Mouse (Mus musculus) heart, embryonic 11.5 days (tissue): ENCODE data around the gene AI661453. TPM values are rescaled to one million over a fixed set of nuclear protein-coding genes. Genes with fewer than 3 reads are reported as not detected.

Experiments
- ATAC-seq: fragments of 200-750 bp; cut with Nextera tagmentation; replicated peaks from 2 replicates; pipeline ENCODE4 v1.8.0; 2017; ENCODE audit warnings: moderate library complexity; ENCODE audit not compliant: insufficient number of reproducible peaks, low FRiP score, low TSS enrichment
- H3K27ac ChIP-seq: fragments of 300-500 bp; sonication (generic); 2 replicates; pipeline ENCODE4 v1.5.1; 2014; ENCODE audit warnings: mild to moderate bottlenecking, low read depth, low read length
- H3K27me3 ChIP-seq: fragments of 300-500 bp; sonication (generic); 2 replicates; pipeline ENCODE4 v1.6.1; 2014; ENCODE audit warnings: mild to moderate bottlenecking, low read length, mixed read lengths; ENCODE audit not compliant: control insufficient read depth, insufficient read depth
- H3K36me3 ChIP-seq: fragments of 300-500 bp; sonication (generic); 2 replicates; pipeline ENCODE4 v1.6.1; 2014; ENCODE audit warnings: mild to moderate bottlenecking, low read length, moderate library complexity, mixed read lengths; ENCODE audit not compliant: control insufficient read depth, insufficient read depth
- H3K4me1 ChIP-seq: fragments of 300-500 bp; sonication (generic); 2 replicates; pipeline ENCODE4 v1.6.1; 2014; ENCODE audit warnings: low read length; ENCODE audit not compliant: control insufficient read depth, insufficient read depth
- H3K4me2 ChIP-seq: fragments of 300-500 bp; sonication (generic); 2 replicates; pipeline ENCODE4 v1.6.1; 2014; ENCODE audit warnings: mild to moderate bottlenecking, moderate library complexity
- H3K4me3 ChIP-seq: fragments of 300-500 bp; sonication (generic); 2 replicates; pipeline ENCODE4 v1.5.1; 2014; ENCODE audit warnings: low read depth, low read length
- H3K9ac ChIP-seq: fragments of 300-500 bp; sonication (generic); 2 replicates; pipeline ENCODE4 v1.6.1; 2014; ENCODE audit warnings: mild to moderate bottlenecking, low read depth, low read length, moderate library complexity
- H3K9me3 ChIP-seq: fragments of 300-500 bp; sonication (generic); replicated peaks from 2 replicates; pipeline ENCODE4 v1.6.1; 2016; ENCODE audit warnings: low read length; ENCODE audit not compliant: control insufficient read depth
- WGBS: fragments of 180-500 bp; shearing (Covaris S2); extraction: QIAGEN DNeasy Blood & Tissue Kit; methylation state at CpG from one replicate; pipeline ENCODE4 v1.1.7; 2014; ENCODE audit not compliant: insufficient replicate concordance; 5-methylcytosine and 5-hydroxymethylcytosine counted together
- polyA plus RNA-seq: library from polyadenylated mRNA; unstranded; fragments of >200 nt; fragmentation: Nextera tagmentation; extraction: Ambion mirVana; gene quantifications from 2 replicates; pipeline ENCODE4 v1.2.1, GENCODE M21; 2014

AI661453 gene
- polyA plus RNA-seq = 1.2 and 1.6 TPM in 2 replicates

DNA sequence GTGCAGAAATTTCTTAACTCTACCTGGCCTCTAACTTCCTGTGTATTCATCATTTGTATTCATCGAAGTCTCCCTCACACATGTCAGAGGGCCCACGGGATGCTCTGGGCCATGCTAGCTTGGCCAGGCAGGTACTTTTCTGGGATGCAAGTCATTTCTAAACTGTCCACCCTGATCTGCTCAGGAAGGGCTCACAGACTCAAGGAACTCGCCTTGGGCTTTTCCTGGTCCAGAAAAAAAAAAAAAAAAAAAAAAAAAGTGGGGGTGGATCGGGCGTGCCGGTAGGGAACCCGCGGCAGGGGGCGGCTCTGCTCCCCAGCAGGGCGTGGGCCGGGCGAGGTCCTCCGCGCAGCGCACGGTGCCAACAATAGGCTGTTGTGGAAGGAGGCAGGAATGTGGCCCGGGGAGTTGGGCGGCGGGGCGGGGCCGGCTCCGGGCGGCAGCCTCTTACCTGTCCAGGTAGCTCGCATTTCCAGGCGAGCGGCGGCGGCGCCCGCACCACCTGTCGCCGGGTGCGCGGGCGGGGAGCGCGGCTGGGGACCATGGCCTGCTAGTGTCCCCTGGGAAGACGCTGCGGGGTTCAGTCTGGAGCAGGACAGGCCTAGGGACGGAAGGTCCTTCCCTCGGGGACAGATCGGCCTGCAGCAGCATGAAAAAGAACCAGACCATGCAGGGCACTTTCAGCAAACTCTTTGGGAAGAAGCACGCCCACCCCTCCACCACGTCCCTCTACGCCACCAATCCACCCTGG lies at the start of gene AI661453:
AI661453 (plus strand) TSS at position 460 of the 751 bp plus-strand sequence.
- no peak for ATAC-seq
- peaks cover 29% of the 10 kb centered on the region for H3K4me1 ChIP-seq
- WGBS = 1% methylated on average over 45 of the region's 45 CpGs
- H3K36me3 ChIP-seq = no peaks in the 10 kb centered on the region
- H3K9ac ChIP-seq = peak within 1 kb of the TSS; percentile 75
- peak within 1 kb of the TSS; percentile 56 for H3K4me3 ChIP-seq
- H3K27ac ChIP-seq = no peak within 1 kb of the TSS
- H3K9me3 ChIP-seq = no peaks in the 10 kb centered on the region
- H3K4me2 ChIP-seq = peak within 1 kb of the TSS; percentile 92
- peaks cover 9% of the 10 kb centered on the region; the same call in 1 of the 2 replicates for H3K27me3 ChIP-seq

DNA sequence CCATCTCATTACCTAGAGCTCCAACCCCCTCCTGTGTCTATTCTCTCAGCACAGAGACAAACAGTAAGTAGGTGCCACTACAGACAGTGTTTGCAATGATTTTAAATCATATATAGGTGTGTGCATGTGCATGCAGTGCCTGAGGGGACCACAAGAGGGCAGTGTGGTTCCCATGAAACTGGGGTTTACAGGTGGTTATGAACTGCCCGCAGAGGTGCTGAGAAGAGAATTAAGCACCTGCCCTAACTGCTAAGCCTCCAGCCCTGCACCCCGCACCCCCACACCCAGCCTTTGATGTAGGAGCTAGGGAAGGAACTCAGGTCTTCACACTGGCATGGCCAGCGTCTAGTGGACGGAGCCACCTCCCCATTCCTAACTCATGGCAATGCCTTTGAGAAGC lies 49.8 kb upstream of the AI661453 start:
- H3K4me1 ChIP-seq = no peaks in the 10 kb centered on the region
- 56% methylated on average over 4 of the region's 4 CpGs for WGBS
- no peak overlapping the region for H3K4me3 ChIP-seq
- H3K27ac ChIP-seq = no peak overlapping the region
- no peak overlapping the region for H3K9ac ChIP-seq
- H3K4me2 ChIP-seq = no peak overlapping the region
- H3K36me3 ChIP-seq = 0 out of 2 replicates have a peak, but pooled peaks cover 2% of the 10 kb centered on the region
- H3K27me3 ChIP-seq = no peaks in the 10 kb centered on the region
- H3K9me3 ChIP-seq = no peaks in the 10 kb centered on the region
- ATAC-seq = no peak

DNA sequence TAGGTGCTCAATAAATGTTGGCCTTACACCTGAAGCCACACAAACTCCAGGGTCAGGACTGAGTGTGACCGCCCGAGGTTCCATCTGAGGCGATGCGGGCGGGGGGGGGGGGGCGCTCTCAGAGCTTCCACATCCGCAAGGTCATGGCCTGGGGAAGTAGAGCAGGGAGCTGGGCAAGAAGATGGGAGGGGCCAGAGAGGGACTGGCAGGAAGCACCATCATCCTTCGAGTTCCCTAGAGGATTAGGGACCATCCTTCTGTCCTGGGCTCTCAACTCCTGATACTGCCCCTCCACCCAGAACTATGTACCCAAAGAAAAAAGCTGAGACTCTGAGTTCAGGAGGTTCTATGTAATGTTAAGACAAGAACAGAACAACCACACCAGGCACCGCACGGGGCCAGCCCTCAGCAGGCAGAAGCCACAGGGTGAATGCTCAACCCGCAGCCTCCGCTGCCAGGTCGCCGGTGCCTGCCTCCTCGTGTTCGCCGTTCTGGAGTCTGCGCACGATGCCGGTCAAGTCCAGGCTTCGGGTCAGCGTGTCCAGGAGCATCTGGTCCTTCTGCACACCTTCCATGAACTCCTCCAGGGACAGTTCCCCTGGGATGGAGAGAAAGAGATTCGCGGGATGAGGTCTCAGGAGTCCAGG lies 42.1 kb upstream of the AI661453 start:
- Histone ChIP-seq H3K36me3 (no peaks in the 10 kb centered on the region), H3K27me3 (peaks cover 28% of the 10 kb centered on the region), H3K27ac (no peak overlapping the region), H3K9ac (peak overlapping the region; percentile 44; the same call in 1 of the 2 replicates), H3K9me3 (no peaks in the 10 kb centered on the region), H3K4me2 (peak overlapping the region; percentile 65), H3K4me1 (peaks cover 7% of the 10 kb centered on the region; the same call in 1 of the 2 replicates), H3K4me3 (peak overlapping the region; percentile 34)
- WGBS = 19% methylated on average over 24 of the region's 24 CpGs
- ATAC-seq = no peak

DNA sequence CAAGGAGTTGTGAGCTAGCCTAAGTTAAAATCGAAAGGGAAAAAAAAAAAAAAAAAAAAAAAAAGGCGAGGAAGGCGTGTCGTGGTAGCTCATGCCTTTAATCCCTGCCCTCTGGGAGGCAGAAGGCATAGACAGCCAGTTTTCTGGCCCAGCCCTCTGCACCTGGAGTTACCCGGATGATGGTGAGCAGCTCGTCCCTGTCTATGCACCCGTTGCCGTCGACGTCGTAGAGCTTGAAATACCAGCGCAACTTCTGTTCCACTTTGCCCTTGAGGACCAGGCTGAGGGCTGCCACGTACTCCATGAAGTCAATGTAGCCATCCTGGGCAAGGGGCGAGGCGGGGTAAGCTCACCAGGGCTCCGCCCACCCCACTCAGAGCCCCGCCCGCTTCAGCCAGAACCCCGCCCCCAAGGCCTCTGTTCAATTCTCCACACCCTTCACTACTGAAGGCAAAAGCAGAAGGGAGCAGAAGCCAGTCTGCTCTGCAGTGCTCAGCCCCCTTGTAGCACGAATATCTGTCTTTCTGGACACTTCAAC lies 41.0 kb upstream of the AI661453 start:
- WGBS = 3% methylated on average over 19 of the region's 20 CpGs
- 0 out of 2 replicates have a peak, but pooled peaks have one; percentile 53 for ATAC-seq
- peaks cover 7% of the 10 kb centered on the region; the same call in 1 of the 2 replicates for H3K4me1 ChIP-seq
- peak overlapping the region; percentile 34 for H3K4me3 ChIP-seq
- H3K36me3 ChIP-seq = no peaks in the 10 kb centered on the region
- no peaks in the 10 kb centered on the region for H3K9me3 ChIP-seq
- H3K9ac ChIP-seq = peak overlapping the region; percentile 47; the same call in 1 of the 2 replicates
- H3K27ac ChIP-seq = no peak overlapping the region
- H3K27me3 ChIP-seq = peaks cover 28% of the 10 kb centered on the region
- peak overlapping the region; percentile 65 for H3K4me2 ChIP-seq

DNA sequence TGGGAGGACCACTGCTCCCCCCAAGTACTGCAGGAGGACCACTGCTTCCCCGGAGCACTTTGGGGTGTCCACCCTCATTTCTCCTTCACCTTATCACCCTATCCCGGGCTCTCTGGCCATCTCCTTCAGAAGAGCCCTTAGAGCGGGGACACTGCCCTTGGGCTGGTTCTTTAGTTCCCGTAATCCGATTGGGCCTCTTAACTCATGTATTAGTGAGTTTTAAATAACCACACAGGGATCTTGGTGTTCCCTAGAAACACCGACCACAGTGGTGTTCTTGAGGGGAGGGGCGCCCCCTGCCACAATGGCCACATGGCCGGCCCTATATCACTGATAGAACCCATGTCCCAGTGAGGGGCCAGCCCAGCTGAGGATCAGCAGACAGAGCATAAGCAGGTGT lies 37.3 kb upstream of the AI661453 start:
- Histone ChIP-seq H3K36me3 (no peaks in the 10 kb centered on the region), H3K4me3 (no peak overlapping the region), H3K4me2 (no peak overlapping the region), H3K4me1 (peaks cover 7% of the 10 kb centered on the region; the same call in 1 of the 2 replicates), H3K27me3 (peaks cover 25% of the 10 kb centered on the region), H3K9ac (no peak overlapping the region), H3K9me3 (no peaks in the 10 kb centered on the region), H3K27ac (no peak overlapping the region)
- ATAC-seq = no peak
- 78% methylated on average over 8 of the region's 8 CpGs for WGBS

DNA sequence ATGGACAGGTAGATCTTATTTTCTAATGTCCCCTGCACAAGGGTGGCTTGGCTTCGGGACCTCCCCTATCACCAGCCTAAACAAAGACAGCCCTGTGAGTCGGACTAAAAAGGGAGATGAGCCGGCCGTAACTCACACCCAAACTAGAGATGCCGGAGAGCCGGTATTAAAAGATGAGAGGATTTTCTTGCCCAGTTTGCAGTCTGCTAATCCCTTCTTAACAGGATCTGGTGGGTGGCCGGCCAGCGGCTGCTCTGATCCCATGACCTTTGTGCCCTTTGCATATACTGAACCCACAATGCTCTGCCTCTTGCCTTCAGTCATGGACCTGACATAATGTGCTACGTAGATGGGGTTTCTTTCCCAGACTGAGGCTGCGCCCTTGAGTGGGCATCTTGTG lies 36.0 kb upstream of the AI661453 start, which contains the start of gene Guca1a:
Guca1a (minus strand) TSS at position 134 of the 400 bp plus-strand sequence.
- ATAC-seq = no peak
- Histone ChIP-seq H3K4me1 (no peaks in the 10 kb centered on the region), H3K4me2 (no peak within 1 kb of the TSS), H3K9me3 (no peaks in the 10 kb centered on the region), H3K4me3 (no peak within 1 kb of the TSS), H3K36me3 (no peaks in the 10 kb centered on the region), H3K27me3 (peaks cover 18% of the 10 kb centered on the region), H3K27ac (no peak within 1 kb of the TSS), H3K9ac (no peak within 1 kb of the TSS)
- WGBS = 60% methylated on average over 10 of the region's 10 CpGs

DNA sequence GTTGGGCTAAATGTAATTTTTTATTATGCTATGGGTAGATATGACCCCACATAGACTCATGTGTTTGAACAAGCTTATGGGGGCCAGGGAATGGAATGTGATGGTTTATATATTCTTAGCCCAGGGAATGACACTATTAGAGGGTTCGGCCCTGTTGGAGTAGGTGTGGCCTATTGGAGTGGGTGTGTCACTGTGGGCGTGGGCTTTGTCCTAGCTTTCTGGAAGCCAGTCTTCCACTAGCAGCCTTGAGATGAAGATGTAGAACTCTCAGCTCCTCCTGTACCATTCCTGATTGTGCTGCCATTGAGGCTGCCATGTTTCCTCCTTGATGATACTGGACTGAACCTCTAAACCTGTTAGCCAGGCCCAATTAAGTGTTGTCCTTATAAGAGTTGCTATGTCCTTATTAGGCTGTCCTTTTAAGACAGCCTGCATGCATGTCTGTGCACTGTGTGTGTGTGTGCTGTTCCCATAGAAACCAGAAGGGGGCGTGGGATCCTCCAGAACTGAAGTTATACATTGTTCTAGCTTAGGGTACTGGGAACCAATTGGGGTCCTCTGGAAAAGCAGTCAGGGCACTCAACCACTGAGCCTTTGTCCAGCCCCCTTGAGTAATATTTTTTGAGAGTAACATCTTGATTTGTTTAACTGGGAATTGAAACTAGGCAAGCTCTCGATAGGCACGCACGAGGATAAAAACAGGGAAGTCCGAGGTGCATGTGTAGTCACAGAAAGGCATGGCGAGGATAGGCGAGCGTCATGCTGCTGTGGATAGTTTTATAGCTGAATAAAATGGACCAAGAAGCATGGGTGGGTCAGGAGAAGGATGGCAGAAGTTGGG lies 28.5 kb upstream of the AI661453 start:
- H3K4me3 ChIP-seq = no peak overlapping the region
- no peaks in the 10 kb centered on the region for H3K4me1 ChIP-seq
- ATAC-seq = no peak
- H3K27me3 ChIP-seq = peaks cover 24% of the 10 kb centered on the region
- no peak overlapping the region for H3K9ac ChIP-seq
- H3K36me3 ChIP-seq = no peaks in the 10 kb centered on the region
- whole genome bisulfite sequencing = 62% methylated on average over 10 of the region's 10 CpGs
- H3K27ac ChIP-seq = no peak overlapping the region
- no peaks in the 10 kb centered on the region for H3K9me3 ChIP-seq
- H3K4me2 ChIP-seq = no peak overlapping the region

DNA sequence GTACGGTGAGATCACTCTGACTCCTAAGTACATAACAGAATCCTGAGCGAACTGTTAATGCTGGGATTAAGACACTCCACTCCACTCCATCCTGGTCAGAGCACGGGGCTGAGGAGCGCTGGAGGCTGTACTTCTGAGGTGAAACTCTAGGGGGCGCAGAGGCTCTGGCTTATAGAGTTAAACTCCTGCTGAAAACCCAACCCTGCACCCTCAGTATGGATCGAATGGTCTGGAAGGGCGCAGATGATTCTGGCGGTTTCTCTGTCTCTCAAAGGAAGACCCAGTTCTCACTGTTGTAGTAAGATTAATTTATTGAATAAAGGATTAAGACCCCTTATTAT lies 27.9 kb upstream of the AI661453 start:
- H3K36me3 ChIP-seq = no peaks in the 10 kb centered on the region
- 18% methylated on average over 8 of the region's 8 CpGs for WGBS
- H3K4me3 ChIP-seq = no peak overlapping the region
- H3K27me3 ChIP-seq = peaks cover 29% of the 10 kb centered on the region
- H3K27ac ChIP-seq = no peak overlapping the region
- no peak overlapping the region for H3K4me2 ChIP-seq
- H3K4me1 ChIP-seq = no peaks in the 10 kb centered on the region
- H3K9me3 ChIP-seq = no peaks in the 10 kb centered on the region
- ATAC-seq = no peak
- no peak overlapping the region for H3K9ac ChIP-seq
